ENCODE assay signal across 21 mouse cellular contexts in the genomic region with DNA sequence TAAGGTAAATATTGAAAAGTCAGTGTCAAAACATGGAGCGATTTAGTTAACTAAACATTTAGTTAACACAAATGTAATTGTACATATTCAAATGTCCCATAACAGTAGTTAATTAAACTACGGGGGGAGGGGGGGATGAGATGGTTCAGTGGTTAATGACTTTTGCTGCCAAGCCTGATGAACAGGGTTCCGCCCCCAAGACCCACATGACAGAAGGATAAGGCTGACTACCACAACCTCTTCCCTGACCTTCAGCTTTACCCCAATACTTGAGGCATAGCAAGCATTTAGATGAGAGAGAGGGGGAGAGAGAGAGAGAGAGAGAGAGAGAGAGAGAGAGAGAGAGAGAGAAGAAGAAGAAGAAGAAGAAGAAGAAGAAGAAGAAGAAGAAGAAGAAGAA. TPM values are rescaled to one million over a fixed set of nuclear protein-coding genes. Genes with fewer than 3 reads are reported as not detected.
"Had no signal": no experiment of that assay in that cellular context is flagged by ENCODE, and none has a peak within 500 bp of the region (broad histone marks: within the 10 kb centered on the region; RNA-seq: fewer than 3 reads in every experiment).

No protein-coding gene starts in this region.

- H3K36me3 ChIP-seq: intestine, embryonic 15.5 days; limb, embryonic 12.5 days; limb, embryonic 15.5 days; midbrain, embryonic 13.5 days; neural tube, embryonic 13.5 days had no signal

- ATAC-seq: intestine, embryonic 15.5 days; liver, postnatal 0 days; lung, postnatal 0 days; midbrain, embryonic 13.5 days; midbrain, embryonic 16.5 days had no signal

- H3K27me3 ChIP-seq: intestine, embryonic 15.5 days; limb, embryonic 12.5 days; limb, embryonic 15.5 days; midbrain, embryonic 13.5 days; neural tube, embryonic 13.5 days had no signal

- H3K4me2 ChIP-seq: intestine, embryonic 15.5 days; limb, embryonic 12.5 days; limb, embryonic 15.5 days; liver, embryonic 11.5 days; lung, embryonic 14.5 days; midbrain, embryonic 13.5 days; neural tube, embryonic 13.5 days had no signal

- H3K4me3 ChIP-seq: intestine, embryonic 15.5 days; limb, embryonic 12.5 days; limb, embryonic 15.5 days; midbrain, embryonic 13.5 days; myocyte; neural tube, embryonic 13.5 days had no signal

- H3K9me3 ChIP-seq: intestine, embryonic 15.5 days; limb, embryonic 12.5 days; limb, embryonic 15.5 days; midbrain, embryonic 13.5 days; neural tube, embryonic 13.5 days had no signal

- H3K9ac ChIP-seq: intestine, embryonic 15.5 days; limb, embryonic 12.5 days; limb, embryonic 15.5 days; liver, embryonic 14.5 days; liver, postnatal 0 days; lung, embryonic 14.5 days; midbrain, embryonic 13.5 days; neural tube, embryonic 13.5 days had no signal

- H3K4me1 ChIP-seq: intestine, embryonic 15.5 days; limb, embryonic 12.5 days; limb, embryonic 15.5 days; midbrain, embryonic 13.5 days; neural tube, embryonic 13.5 days had no signal

- H3K27ac ChIP-seq: intestine, embryonic 15.5 days; kidney, postnatal 0 days; limb, embryonic 12.5 days; limb, embryonic 15.5 days; liver, embryonic 14.5 days; macrophage; midbrain, embryonic 13.5 days; neural tube, embryonic 13.5 days; stomach, postnatal 0 days had no signal

- DNase-seq: left cerebral cortex, postnatal 4 days; liver, postnatal 0 days; retina, postnatal 1 day; thymus, adult 2 months; thymus, postnatal 14 days; thymus, postnatal 4 days had no signal

RNA-seq across cellular contexts. Expression of gene Dab2, which starts 54.3 kb away (rescaled TPM):
- total RNA-seq: neutrophil, adult 5-6 weeks had no signal
